Mouse (Mus musculus): ENCODE results near the gene Wasf2.
A peak's percentile ranks its signal among the peaks of the same experiment; 100 is the strongest.
"Not testable (repeated sequence)": the region's sequence is repeated elsewhere in the genome, so short reads cannot be mapped to it uniquely, and the experiment has no call there.

The Wasf2 gene

GRCm38 (mm10) chr4:133129931-133130889, at the start of gene Wasf2:
Gene Wasf2, plus strand, starts transcription at chr4:133130505.
- peak; percentile 91 for DNase-seq (ENCODE audit: low read depth, low spot score)

GRCm38 (mm10) chr4:133080862-133081261, 49.4 kb upstream of the Wasf2 start:
- DNase-seq (ENCODE audit: low read depth, low spot score) = no peak

- no peak for DNase-seq (ENCODE audit: low read depth, low spot score)
Observed at GRCm38 (mm10) chr4:133082216-133082773, 48.0 kb upstream of the Wasf2 start.

- no peak for DNase-seq (ENCODE audit: low read depth, low spot score)
Observed at GRCm38 (mm10) chr4:133083991-133084861, 46.1 kb upstream of the Wasf2 start.

- no peak for DNase-seq (ENCODE audit: low read depth, low spot score)
Observed at GRCm38 (mm10) chr4:133085011-133085782, 45.1 kb upstream of the Wasf2 start.

GRCm38 (mm10) chr4:133085783-133086342, 44.4 kb upstream of the Wasf2 start:
- no peak for DNase-seq (ENCODE audit: low read depth, low spot score)

GRCm38 (mm10) chr4:133087177-133087714, 43.1 kb upstream of the Wasf2 start:
- DNase-seq (ENCODE audit: low read depth, low spot score) = no peak

GRCm38 (mm10) chr4:133087835-133088234, 42.5 kb upstream of the Wasf2 start:
- no peak for DNase-seq (ENCODE audit: low read depth, low spot score)

GRCm38 (mm10) chr4:133089319-133089718, 41.0 kb upstream of the Wasf2 start:
- no peak for DNase-seq (ENCODE audit: low read depth, low spot score)

GRCm38 (mm10) chr4:133089802-133090201, 40.5 kb upstream of the Wasf2 start:
- DNase-seq (ENCODE audit: low read depth, low spot score) = no peak

- no peak for DNase-seq (ENCODE audit: low read depth, low spot score)
Observed at GRCm38 (mm10) chr4:133090276-133090719, 40.0 kb upstream of the Wasf2 start.

- peak; percentile 81 for DNase-seq (ENCODE audit: low read depth, low spot score)
Observed at GRCm38 (mm10) chr4:133090720-133091458, 39.4 kb upstream of the Wasf2 start.

- DNase-seq (ENCODE audit: low read depth, low spot score) = no peak
Observed at GRCm38 (mm10) chr4:133091459-133091785, 38.9 kb upstream of the Wasf2 start.

- no peak for DNase-seq (ENCODE audit: low read depth, low spot score)
Observed at GRCm38 (mm10) chr4:133092453-133092901, 37.8 kb upstream of the Wasf2 start.

GRCm38 (mm10) chr4:133093056-133093455, 37.2 kb upstream of the Wasf2 start:
- DNase-seq (ENCODE audit: low read depth, low spot score) = no peak

- DNase-seq (ENCODE audit: low read depth, low spot score) = no peak
Observed at GRCm38 (mm10) chr4:133093481-133094033, 36.7 kb upstream of the Wasf2 start.

GRCm38 (mm10) chr4:133094255-133094654, 36.0 kb upstream of the Wasf2 start:
- no peak for DNase-seq (ENCODE audit: low read depth, low spot score)

- no peak for DNase-seq (ENCODE audit: low read depth, low spot score)
Observed at GRCm38 (mm10) chr4:133094936-133095733, 35.2 kb upstream of the Wasf2 start.

- DNase-seq (ENCODE audit: low read depth, low spot score) = not testable (repeated sequence)
Observed at GRCm38 (mm10) chr4:133095734-133096065, 34.6 kb upstream of the Wasf2 start.

Measured in brain, embryonic 18.5 days (tissue).